Mouse (Mus musculus) monocyte, adult 5-6 weeks (primary cell): ENCODE data around the gene Samd10. TPM values are rescaled to one million over a fixed set of nuclear protein-coding genes. Genes with fewer than 3 reads are reported as not detected.

ENCODE experiments used
- ATAC-seq: fragments of 153-309, 156-312 bp; replicated peaks from 2 replicates; pipeline ENCODE4 v1.8.0; 2017; ENCODE audit warnings: mild to moderate bottlenecking; ENCODE audit not compliant: low TSS enrichment, insufficient number of reproducible peaks, severe bottlenecking, poor library complexity, low FRiP score
- total RNA-seq: library from RNA; stranded (forward); fragments of 200-1000, 200-491, 200-594 nt; gene quantifications from 3 replicates; pipeline ENCODE4 v1.2.3, GENCODE M21; 2017

The Samd10 gene
- total RNA-seq, 1 experiment from 2014 or later, result 1.5 TPM

DNA sequence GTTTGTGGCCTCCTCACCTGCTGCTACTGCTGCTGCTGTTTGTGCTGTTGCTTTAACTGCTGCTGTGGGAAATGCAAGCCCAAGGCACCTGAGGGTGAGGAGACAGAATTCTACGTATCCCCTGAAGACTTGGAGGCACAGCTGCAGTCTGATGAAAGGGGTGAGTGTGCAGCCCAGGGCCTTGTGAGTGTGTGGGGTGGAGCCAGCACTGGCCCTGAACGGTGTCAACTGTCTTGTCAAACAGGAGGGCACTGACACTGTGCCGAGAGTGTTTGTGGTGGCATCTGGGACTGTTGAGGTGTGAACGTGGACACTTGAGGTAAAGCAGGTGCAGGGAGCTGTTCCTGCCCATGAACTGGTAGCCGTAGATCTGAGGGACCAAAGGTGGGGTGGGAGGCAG is 50.3 kb downstream of the Samd10 start:
- no peak for ATAC-seq

DNA sequence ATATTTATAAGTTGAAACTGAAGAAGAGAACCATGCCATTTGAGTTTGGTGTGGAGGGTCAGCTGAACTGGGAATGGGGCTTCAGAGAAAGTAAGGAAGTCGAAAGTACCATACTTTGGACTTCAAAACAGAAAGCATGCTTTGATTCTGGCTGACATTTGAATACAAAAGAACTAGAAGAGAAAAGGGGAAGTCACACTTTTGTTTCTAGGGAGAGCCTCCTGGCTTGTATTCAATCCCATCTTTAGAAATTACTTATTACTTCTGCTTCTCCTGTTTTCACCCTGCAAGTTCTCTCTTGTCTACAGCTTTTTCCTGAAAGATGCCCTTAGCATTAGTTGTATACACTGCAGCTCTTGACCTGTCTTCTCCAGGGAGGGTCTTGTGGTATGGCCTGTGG is 50.8 kb downstream of the Samd10 start:
- no peak; the same call in 1 of the 2 replicates for ATAC-seq

GRCm38 (mm10) chr2:181546142-181546541 is 52.9 kb downstream of the Samd10 start:
- no peak for ATAC-seq

Other genes with a start within 250 kb of the Samd10 start
- 65.6 to 98.9 TPM (median 66.9 TPM) in 3 replicates for gene Zgpat, start 234.3 kb downstream of the Samd10 start, total RNA-seq
- 51.2 to 71.0 TPM (median 67.9 TPM) in 3 replicates for gene Arfrp1, start 233.8 kb downstream of the Samd10 start, total RNA-seq
- gene Lime1, start 219.1 kb downstream of the Samd10 start, total RNA-seq, result 55.7 to 137 TPM (median 104 TPM) in 3 replicates
- 2.3 to 4.3 TPM (median 3.8 TPM) in 3 replicates for gene Zbtb46, start 139.8 kb downstream of the Samd10 start, total RNA-seq
- not detected in 3 replicates for gene Abhd16b, start 106.0 kb downstream of the Samd10 start, total RNA-seq
- gene Tpd52l2, start 102.1 kb downstream of the Samd10 start, total RNA-seq, result 87.5 to 134 TPM (median 104 TPM) in 3 replicates
- 47.3 to 71.5 TPM (median 52.6 TPM) in 3 replicates for gene Dnajc5, start 78.7 kb downstream of the Samd10 start, total RNA-seq
- gene Uckl1, start 14.3 kb downstream of the Samd10 start, total RNA-seq, result 106 to 183 TPM (median 161 TPM) in 3 replicates
- 65.7 to 104 TPM (median 96.6 TPM) in 3 replicates for gene Prpf6, start 7.3 kb downstream of the Samd10 start, total RNA-seq
- gene Zfp512b, start 6.4 kb downstream of the Samd10 start, total RNA-seq, result 6.6 to 20.6 TPM (median 10.2 TPM) in 3 replicates
- gene Gm29797, start 57.8 kb upstream of the Samd10 start, total RNA-seq, result not detected in 3 replicates
- gene Sox18, start 72.4 kb upstream of the Samd10 start, total RNA-seq, result not detected in 3 replicates
- 3.8 to 20.0 TPM (median 10.0 TPM) in 3 replicates for gene Tcea2, start 81.1 kb upstream of the Samd10 start, total RNA-seq
- 102 to 134 TPM (median 128 TPM) in 3 replicates for gene Rgs19, start 94.8 kb upstream of the Samd10 start, total RNA-seq
- not detected in 3 replicates for gene Lkaaear1, start 99.2 kb upstream of the Samd10 start, total RNA-seq
- 0.19 TPM in 1 of 3 replicates, not detected in the others for gene Oprl1, start 115.8 kb upstream of the Samd10 start, total RNA-seq
- 0.29 TPM in 1 of 3 replicates, not detected in the others for gene Myt1, start 164.1 kb upstream of the Samd10 start, total RNA-seq
- gene Pcmtd2, start 238.6 kb upstream of the Samd10 start, total RNA-seq, result 27.3 to 61.6 TPM (median 42.9 TPM) in 3 replicates